In the genomic region with DNA sequence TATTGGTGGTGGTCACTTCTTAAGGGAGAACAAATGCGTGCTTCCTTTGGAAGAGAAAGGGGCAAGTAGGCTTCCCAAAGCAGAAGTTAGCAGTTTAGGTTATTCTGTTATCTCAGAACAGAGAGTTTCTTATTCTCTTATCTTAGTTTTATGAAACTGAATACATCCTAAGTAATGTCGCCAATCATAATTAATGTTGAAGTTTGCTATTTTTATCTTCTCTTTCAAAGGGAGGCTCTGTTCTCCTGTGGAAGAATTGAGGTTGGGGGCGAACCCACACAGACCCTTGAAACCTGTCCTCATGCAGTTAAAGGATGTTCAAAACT, we compare ENCODE assay signal across 7 mouse cellular contexts. TPM values are rescaled to one million over a fixed set of nuclear protein-coding genes. Genes with fewer than 3 reads are reported as not detected.
A peak's percentile ranks its signal among the peaks of the same experiment; 100 is the strongest.
DNase-seq lines count a peak whose midpoint lies in the region; ATAC-seq and TF ChIP-seq lines count a peak whose summit lies in the region.

No protein-coding gene starts in this region.

- H3K4me3 ChIP-seq in liver, adult 2 months (ENCODE audit: insufficient read depth, low read depth, low read length): peak overlapping the region; percentile 29; the same call in 1 of the 2 replicates
- H3K4me3 ChIP-seq in embryonic facial prominence, embryonic 15.5 days (replicated peaks): peak overlapping the region; percentile 73
- H3K4me3 ChIP-seq in intestine, postnatal 0 days (ENCODE audit: low read depth, low read length): peak overlapping the region; percentile 66
- peak overlapping the region; percentile 83 for H3K4me3 ChIP-seq in neural tube, embryonic 13.5 days

- no peak for DNase-seq in liver, adult 2 months (ENCODE audit: extremely low read depth, low read depth, low spot score)
- no peak for DNase-seq in liver
- no peak for DNase-seq in right cerebral cortex, adult 2 months (ENCODE audit: low spot score in 2 of 2)

- H3K4me1 ChIP-seq in liver, adult 2 months (ENCODE audit: control insufficient read depth, insufficient read depth, low read length): peaks cover 10% of the 10 kb centered on the region
- peaks cover 11% of the 10 kb centered on the region; the same call in 1 of the 2 replicates for H3K4me1 ChIP-seq in embryonic facial prominence, embryonic 15.5 days
- H3K4me1 ChIP-seq in intestine, postnatal 0 days (replicated peaks; ENCODE audit: control insufficient read depth, insufficient read depth, low read length): 0 out of 2 replicates have a peak, but pooled peaks cover 8% of the 10 kb centered on the region
- peaks cover 21% of the 10 kb centered on the region for H3K4me1 ChIP-seq in neural tube, embryonic 13.5 days (replicated peaks)

- no peak for TF ChIP-seq POLR2A in liver, adult 2 months (IDR thresholded peaks at IDR 0.05; ENCODE audit: extremely low read depth, insufficient read depth, low read length)

- 0 out of 2 replicates have a peak, but pooled peaks cover under 1% of the 10 kb centered on the region for H3K9me3 ChIP-seq in embryonic facial prominence, embryonic 15.5 days (replicated peaks)
- no peaks in the 10 kb centered on the region for H3K9me3 ChIP-seq in intestine, postnatal 0 days (ENCODE audit: control insufficient read depth)
- H3K9me3 ChIP-seq in neural tube, embryonic 13.5 days: no peaks in the 10 kb centered on the region

- H3K9ac ChIP-seq in liver, adult 2 months (ENCODE audit: low read depth, low read length): no peak overlapping the region
- peak overlapping the region; percentile 68 for H3K9ac ChIP-seq in embryonic facial prominence, embryonic 15.5 days
- H3K9ac ChIP-seq in intestine, postnatal 0 days (ENCODE audit: low read depth, low read length): peak overlapping the region; percentile 77
- H3K9ac ChIP-seq in neural tube, embryonic 13.5 days: peak overlapping the region; percentile 87

- H3K27me3 ChIP-seq in liver, adult 2 months (ENCODE audit: control insufficient read depth, insufficient read depth, low read length): no peaks in the 10 kb centered on the region
- H3K27me3 ChIP-seq in embryonic facial prominence, embryonic 15.5 days: no peaks in the 10 kb centered on the region
- no peaks in the 10 kb centered on the region for H3K27me3 ChIP-seq in intestine, postnatal 0 days (replicated peaks; ENCODE audit: control insufficient read depth, insufficient read depth, low read length)
- no peaks in the 10 kb centered on the region for H3K27me3 ChIP-seq in neural tube, embryonic 13.5 days

- peaks cover 18% of the 10 kb centered on the region for H3K36me3 ChIP-seq in liver, adult 2 months (ENCODE audit: control insufficient read depth, insufficient read depth, low read length)
- H3K36me3 ChIP-seq in embryonic facial prominence, embryonic 15.5 days: peaks cover 10% of the 10 kb centered on the region
- H3K36me3 ChIP-seq in intestine, postnatal 0 days (ENCODE audit: control insufficient read depth, insufficient read depth): 0 out of 2 replicates have a peak, but pooled peaks cover 12% of the 10 kb centered on the region
- H3K36me3 ChIP-seq in neural tube, embryonic 13.5 days: peaks cover 22% of the 10 kb centered on the region

- ATAC-seq in embryonic facial prominence, embryonic 15.5 days (ENCODE audit: insufficient number of reproducible peaks, low FRiP score, low TSS enrichment, low read depth): no peak
- no peak for ATAC-seq in intestine, postnatal 0 days
- ATAC-seq in neural tube, embryonic 13.5 days (ENCODE audit: low read depth): no peak
- ATAC-seq in monocyte, adult 5-6 weeks (replicated peaks; ENCODE audit: insufficient number of reproducible peaks, low FRiP score, low TSS enrichment, poor library complexity, severe bottlenecking): no peak

- WGBS in liver, adult 2 months: 51% methylated on average over 3 of the region's 3 CpGs
- WGBS in embryonic facial prominence, embryonic 15.5 days: 51% methylated on average over 3 of the region's 3 CpGs
- WGBS in intestine, postnatal 0 days: 40% methylated on average over 3 of the region's 3 CpGs
- WGBS in neural tube, embryonic 13.5 days: 70% methylated on average over 3 of the region's 3 CpGs

- no peaks in the 10 kb centered on the region for H3K79me2 ChIP-seq in liver, adult 2 months (ENCODE audit: control insufficient read depth, insufficient read depth, low read length)

- no peak overlapping the region for H3K27ac ChIP-seq in liver, adult 2 months (replicated peaks; ENCODE audit: insufficient read depth, low read depth, low read length)
- peak overlapping the region; percentile 89; the same call in 1 of the 2 replicates for H3K27ac ChIP-seq in embryonic facial prominence, embryonic 15.5 days (replicated peaks)
- H3K27ac ChIP-seq in intestine, postnatal 0 days (ENCODE audit: low read depth, low read length): no peak overlapping the region
- peak overlapping the region; percentile 85 for H3K27ac ChIP-seq in neural tube, embryonic 13.5 days (replicated peaks)

- peak overlapping the region; percentile 69 for H3K4me2 ChIP-seq in embryonic facial prominence, embryonic 15.5 days (replicated peaks)
- peak overlapping the region; percentile 81 for H3K4me2 ChIP-seq in intestine, postnatal 0 days (replicated peaks; ENCODE audit: low read depth)
- H3K4me2 ChIP-seq in neural tube, embryonic 13.5 days: peak overlapping the region; percentile 64

- TF ChIP-seq CTCF in liver, adult 2 months (IDR thresholded peaks at IDR 0.05; ENCODE audit: low read depth, low read length): no peak
- no peak for TF ChIP-seq CTCF in intestine, postnatal 0 days (IDR thresholded peaks at IDR 0.05; ENCODE audit: low read depth)

RNA-seq across cellular contexts. Expression of a gene that starts 0.7 kb away (rescaled TPM):
- total RNA-seq in liver, adult 2 months (2014; rRNA removed): 25.9 and 32.9 TPM in 2 replicates
- polyA plus RNA-seq in liver, adult 2 months (2012; rRNA removed): 20.8 and 25.1 TPM in 2 replicates
- 43.1 and 44.9 TPM in 2 replicates for polyA plus RNA-seq in embryonic facial prominence, embryonic 15.5 days (2015; fragmentation: Nextera tagmentation; extraction: Ambion mirVana)
- polyA plus RNA-seq in intestine, postnatal 0 days (2015; fragmentation: Nextera tagmentation; extraction: Ambion mirVana): 42.7 and 46.2 TPM in 2 replicates
- 71.6 and 77.9 TPM in 2 replicates for polyA plus RNA-seq in neural tube, embryonic 13.5 days (2015; fragmentation: Nextera tagmentation; extraction: Ambion mirVana)
- 41.3 to 60.1 TPM (median 53.8 TPM) in 3 replicates for total RNA-seq in monocyte, adult 5-6 weeks (2017)

RNA-seq across cellular contexts. Expression of a gene that starts 28.1 kb away (rescaled TPM):
- total RNA-seq in liver, adult 2 months (2014; rRNA removed): 4.9 and 5.5 TPM in 2 replicates
- polyA plus RNA-seq in liver, adult 2 months (2012; rRNA removed): 20.0 and 25.5 TPM in 2 replicates
- polyA plus RNA-seq in embryonic facial prominence, embryonic 15.5 days (2015; fragmentation: Nextera tagmentation; extraction: Ambion mirVana): 44.7 and 52.5 TPM in 2 replicates
- 21.7 and 22.4 TPM in 2 replicates for polyA plus RNA-seq in intestine, postnatal 0 days (2015; fragmentation: Nextera tagmentation; extraction: Ambion mirVana)
- 51.4 and 63.3 TPM in 2 replicates for polyA plus RNA-seq in neural tube, embryonic 13.5 days (2015; fragmentation: Nextera tagmentation; extraction: Ambion mirVana)
- 32.7 to 62.0 TPM (median 39.8 TPM) in 3 replicates for total RNA-seq in monocyte, adult 5-6 weeks (2017)

RNA-seq across cellular contexts. Expression of a gene that starts 28.2 kb away (rescaled TPM):
- total RNA-seq in liver, adult 2 months (2014; rRNA removed): 212 and 260 TPM in 2 replicates
- 71.2 and 87.0 TPM in 2 replicates for polyA plus RNA-seq in liver, adult 2 months (2012; rRNA removed)
- polyA plus RNA-seq in embryonic facial prominence, embryonic 15.5 days (2015; fragmentation: Nextera tagmentation; extraction: Ambion mirVana): 235 and 236 TPM in 2 replicates
- polyA plus RNA-seq in intestine, postnatal 0 days (2015; fragmentation: Nextera tagmentation; extraction: Ambion mirVana): 233 and 246 TPM in 2 replicates
- polyA plus RNA-seq in neural tube, embryonic 13.5 days (2015; fragmentation: Nextera tagmentation; extraction: Ambion mirVana): 274 and 289 TPM in 2 replicates
- total RNA-seq in monocyte, adult 5-6 weeks (2017): 173 to 199 TPM (median 192 TPM) in 3 replicates

RNA-seq across cellular contexts. Expression of a gene that starts 36.4 kb away (rescaled TPM):
- 4.9 and 5.4 TPM in 2 replicates for total RNA-seq in liver, adult 2 months (2014; rRNA removed)
- polyA plus RNA-seq in liver, adult 2 months (2012; rRNA removed): 1.8 and 2.5 TPM in 2 replicates
- polyA plus RNA-seq in embryonic facial prominence, embryonic 15.5 days (2015; fragmentation: Nextera tagmentation; extraction: Ambion mirVana): 1.8 TPM in 2 replicates
- polyA plus RNA-seq in intestine, postnatal 0 days (2015; fragmentation: Nextera tagmentation; extraction: Ambion mirVana): 1.5 and 1.8 TPM in 2 replicates
- 2.6 and 2.8 TPM in 2 replicates for polyA plus RNA-seq in neural tube, embryonic 13.5 days (2015; fragmentation: Nextera tagmentation; extraction: Ambion mirVana)
- 3.8 to 15.2 TPM (median 4.9 TPM) in 3 replicates for total RNA-seq in monocyte, adult 5-6 weeks (2017)

Comparison
In these comparisons a context has a peak if more than half of its experiments do, and no peak if none do; other contexts are left out.
1. H3K27ac ChIP-seq: peak in embryonic facial prominence, embryonic 15.5 days (single experiment) and neural tube, embryonic 13.5 days (single experiment); none in liver, adult 2 months (single experiment) and intestine, postnatal 0 days (single experiment).
2. H3K4me3 ChIP-seq: peak in every context shown above with its lines; median percentile 83 in neural tube, embryonic 13.5 days; 73 in embryonic facial prominence, embryonic 15.5 days; 66 in intestine, postnatal 0 days; 29 in liver, adult 2 months.
3. Peak in every context shown above with its lines, with median percentiles within 50 percentile points of each other: H3K4me2 ChIP-seq.